Mouse (Mus musculus): Measurements from ENCODE around the gene Mfsd4b4.
"Not testable (repeated sequence)": the region's sequence is repeated elsewhere in the genome, so short reads cannot be mapped to it uniquely, and the experiment has no call there.

Gene Mfsd4b4

DNA sequence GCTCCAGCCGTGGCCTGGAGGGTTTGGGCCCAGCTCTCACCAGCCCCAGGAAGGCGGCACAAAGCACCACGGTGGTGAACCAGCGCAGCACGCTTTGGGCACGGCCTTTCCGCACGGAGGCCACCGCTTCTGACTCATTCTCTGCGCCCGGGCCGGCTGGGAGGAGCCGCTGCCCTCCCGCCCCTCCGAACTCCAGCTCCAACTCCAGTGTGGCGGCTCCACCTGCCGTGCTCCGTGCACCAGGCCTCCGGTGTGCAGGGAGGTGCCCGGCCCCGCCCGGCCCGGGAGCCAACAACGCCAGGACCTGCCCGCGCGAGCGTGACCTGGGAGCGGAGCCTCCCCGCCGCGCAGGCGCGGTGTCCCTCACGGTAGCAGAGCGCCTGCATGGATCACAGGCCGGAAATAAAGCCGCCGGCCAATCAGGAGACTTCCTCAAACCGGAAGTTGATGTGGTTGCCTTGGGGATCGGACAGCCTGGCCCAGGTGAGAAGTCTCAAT, at the start of gene Mfsd4b4:
TSS of gene Mfsd4b4 (minus strand) at position 365 of the 498 bp plus-strand sequence.
- DNase-seq (ENCODE audit: low read depth, low spot score): peak; percentile 80

DNA sequence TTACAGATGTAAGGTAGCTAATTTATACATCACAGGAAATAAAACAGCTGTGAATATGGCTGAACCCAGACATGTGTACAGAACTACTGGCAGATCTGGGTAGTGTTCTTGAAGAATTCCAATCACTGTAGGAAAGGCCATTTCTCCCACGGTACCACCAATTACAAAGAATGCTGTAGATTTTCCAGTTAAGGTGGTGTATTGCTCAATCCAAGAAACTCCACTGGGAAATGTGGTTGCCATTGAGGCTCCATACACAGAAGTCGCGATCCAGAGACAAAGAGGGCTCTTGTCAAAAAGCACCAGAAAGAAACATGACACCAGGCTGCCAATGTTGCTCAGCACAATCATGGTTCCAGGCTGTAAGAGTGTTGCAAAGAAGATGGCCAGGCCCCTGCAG, 48.2 kb upstream of the Mfsd4b4 start:
- DNase-seq (ENCODE audit: low read depth, low spot score): not testable (repeated sequence)

DNA sequence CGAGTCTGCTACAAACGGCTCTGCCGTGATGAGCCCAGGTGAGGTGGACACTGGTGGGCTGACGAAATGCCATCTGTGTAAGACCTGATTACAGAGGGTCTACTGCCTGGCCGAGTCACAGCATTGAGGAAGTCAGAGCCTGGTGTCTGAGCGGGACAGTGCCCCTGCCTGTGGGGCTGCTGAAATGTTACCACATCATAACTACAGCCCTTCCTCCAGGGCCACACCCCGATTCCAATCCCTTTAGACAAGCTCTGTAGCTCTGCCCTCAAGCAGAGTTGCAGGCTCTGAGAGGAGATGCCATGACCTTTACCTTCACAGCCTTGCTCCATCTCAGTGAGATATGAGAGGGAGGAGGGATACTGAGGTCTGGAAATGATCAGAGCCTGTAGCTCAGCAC, 37.5 kb upstream of the Mfsd4b4 start:
- no peak for DNase-seq (ENCODE audit: low read depth, low spot score)

DNA sequence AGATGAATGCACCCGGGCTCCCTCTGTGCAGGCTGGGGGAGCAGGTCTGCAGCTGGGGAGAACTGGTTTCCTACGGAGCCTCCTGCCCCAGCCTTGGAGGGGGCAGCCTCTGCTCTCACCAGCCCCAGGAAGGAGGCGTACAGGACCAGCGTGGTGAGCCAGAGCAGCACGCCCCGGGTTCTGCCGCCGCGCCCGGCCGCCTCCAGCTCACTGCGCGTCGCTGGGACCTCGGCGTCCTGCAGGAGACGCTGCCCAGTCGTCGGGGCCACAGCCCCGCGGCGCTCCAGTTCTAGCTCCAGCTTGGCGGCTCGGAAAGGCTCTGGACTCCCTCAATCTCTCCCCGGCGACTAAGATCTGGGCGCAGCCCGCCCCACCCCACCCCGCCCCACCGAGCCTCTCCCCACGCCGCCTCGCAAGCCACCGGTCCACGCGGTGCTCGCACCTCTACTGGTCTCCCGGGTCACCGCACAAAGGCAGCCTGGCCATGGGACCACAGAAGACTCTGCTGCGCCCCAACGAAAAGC, 27.6 kb upstream of the Mfsd4b4 start, which contains the start of gene Mfsd4b2:
TSS of gene Mfsd4b2 (minus strand) at position 308 of the 524 bp plus-strand sequence.
- DNase-seq (ENCODE audit: low read depth, low spot score): no peak

- not testable (repeated sequence) for DNase-seq (ENCODE audit: low read depth, low spot score)
Observed at GRCm38 (mm10) chr10:39924556-39924955, 25.5 kb upstream of the Mfsd4b4 start.

- no peak for DNase-seq (ENCODE audit: low read depth, low spot score)
Observed at GRCm38 (mm10) chr10:39912616-39913015, 13.6 kb upstream of the Mfsd4b4 start.

GRCm38 (mm10) chr10:39908768-39909441, 9.9 kb upstream of the Mfsd4b4 start:
- no peak for DNase-seq (ENCODE audit: low read depth, low spot score)

- DNase-seq (ENCODE audit: low read depth, low spot score): no peak
Observed at GRCm38 (mm10) chr10:39906799-39907658, 8.0 kb upstream of the Mfsd4b4 start.

DNA sequence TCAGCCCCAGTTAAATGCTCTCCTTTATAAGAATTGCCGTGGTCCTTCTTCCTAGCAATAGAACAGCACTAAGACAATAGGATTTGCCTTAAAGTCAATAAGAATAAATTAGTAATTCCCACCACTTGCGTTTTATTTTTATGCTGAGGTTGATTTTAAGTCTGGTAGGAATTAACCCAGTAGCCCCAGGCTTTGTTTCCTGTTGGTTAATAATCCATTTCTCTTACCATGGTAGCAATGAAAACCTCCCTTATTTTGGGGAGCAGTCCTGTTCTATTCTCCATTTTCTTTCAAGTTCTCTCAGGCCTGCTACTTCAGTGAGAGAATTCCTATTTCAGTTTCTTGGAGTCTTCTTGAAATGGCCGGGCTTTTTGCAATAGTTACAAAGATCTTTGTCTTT, 5.2 kb upstream of the Mfsd4b4 start:
- no peak for DNase-seq (ENCODE audit: low read depth, low spot score)

- DNase-seq (ENCODE audit: low read depth, low spot score): no peak
Observed at GRCm38 (mm10) chr10:39896503-39896902, 2.5 kb downstream of the Mfsd4b4 start.

DNA sequence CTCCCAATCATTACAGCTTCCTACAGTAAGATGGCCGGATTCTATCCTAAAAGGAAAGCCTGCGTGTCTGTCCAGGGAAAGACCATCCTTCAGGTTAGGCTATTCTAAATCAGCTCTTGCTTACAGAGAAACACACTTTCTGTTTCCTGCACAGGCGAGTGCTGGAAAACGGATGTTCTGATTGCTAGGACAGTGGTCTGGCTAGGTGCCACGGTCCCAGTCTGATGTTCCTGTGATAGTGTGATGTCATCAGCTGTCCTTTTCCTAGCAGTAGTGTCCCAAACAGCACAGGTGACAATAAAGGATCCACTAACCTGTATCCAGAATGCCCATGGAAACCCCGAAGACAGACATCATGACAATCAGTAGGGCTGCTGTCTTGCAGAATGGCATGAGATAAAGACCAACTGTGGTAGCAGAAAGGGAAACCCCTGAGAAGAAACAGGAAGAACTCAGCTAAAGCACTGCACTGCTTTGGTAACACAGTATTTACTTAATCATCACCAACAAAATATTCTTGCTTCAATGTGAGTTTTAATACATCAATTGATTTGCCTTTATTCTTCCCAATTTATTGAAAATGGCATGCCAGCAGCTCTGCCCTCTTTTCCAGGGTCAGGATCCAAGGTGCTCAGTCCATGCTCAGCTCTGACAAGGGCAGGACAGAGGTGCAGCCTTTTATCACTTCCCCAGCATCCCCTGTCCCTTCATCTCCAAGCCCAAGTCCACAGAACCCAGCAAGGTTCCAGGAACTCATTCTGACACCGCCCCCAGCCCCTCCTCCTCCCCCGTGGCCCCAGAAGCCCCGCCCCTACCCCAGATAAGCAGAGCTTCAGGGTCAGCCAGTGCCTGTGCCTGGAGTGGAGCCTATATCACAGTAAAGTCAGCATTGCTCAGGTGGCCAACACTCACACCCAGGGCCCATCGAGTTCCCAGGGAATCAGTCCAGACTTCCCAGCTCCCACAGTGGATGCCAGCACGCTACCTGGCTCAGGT, 5.0 kb downstream of the Mfsd4b4 start:
- DNase-seq (ENCODE audit: low read depth, low spot score): no peak

- DNase-seq (ENCODE audit: low read depth, low spot score): no peak
Observed at GRCm38 (mm10) chr10:39888621-39889020, 10.4 kb downstream of the Mfsd4b4 start.

DNA sequence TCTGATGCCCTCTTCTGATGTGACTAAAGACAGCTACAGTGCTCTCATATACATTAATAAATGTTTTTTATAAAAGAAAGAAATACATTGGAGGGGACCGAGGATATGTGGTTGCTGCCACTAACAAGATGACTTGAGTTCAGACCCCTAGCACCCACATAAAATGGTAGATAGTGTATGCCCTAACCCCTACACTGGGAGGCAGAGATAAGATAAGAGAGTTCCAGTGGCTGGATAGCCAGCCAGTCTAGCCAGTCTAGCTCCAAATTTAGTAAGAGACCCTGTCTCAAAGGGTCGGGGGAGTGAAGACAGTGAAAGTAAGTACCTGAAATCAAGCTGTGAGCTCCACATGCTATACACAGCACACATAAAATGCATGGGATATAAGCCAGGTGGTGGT, 33.5 kb downstream of the Mfsd4b4 start:
- no peak for DNase-seq (ENCODE audit: low read depth, low spot score)

- no peak for DNase-seq (ENCODE audit: low read depth, low spot score)
Observed at GRCm38 (mm10) chr10:39842621-39843020, 56.4 kb downstream of the Mfsd4b4 start.

All from WW6 (cell line).